Mouse (Mus musculus) brain, embryonic 14.5 days (tissue): ENCODE results near the gene Mnd1. TPM values are rescaled to one million over a fixed set of nuclear protein-coding genes. Genes with fewer than 3 reads are reported as not detected.

ENCODE experiments used
- DNase-seq: peaks from one replicate; pipeline ENCODE4 v3.0.0-alpha.2; 2011; ENCODE audit warnings: low read depth
- CTCF ChIP-seq: fragments of 200-500 bp; IDR thresholded peaks from 2 replicates; pipeline ENCODE4 v1.5.1; 2012; ENCODE audit warnings: inconsistent platforms, mild to moderate bottlenecking, moderate library complexity, borderline replicate concordance; ENCODE audit not compliant: insufficient read depth, insufficient read length; ENCODE audit errors: extremely low read depth
- POLR2A ChIP-seq: fragments of 200-500 bp; IDR thresholded peaks from 2 replicates; pipeline ENCODE4 v1.6.1; 2012; ENCODE audit warnings: mild to moderate bottlenecking, inconsistent platforms, borderline replicate concordance; ENCODE audit not compliant: poor library complexity, insufficient read depth, insufficient read length, severe bottlenecking; ENCODE audit errors: extremely low read depth
- polyA plus RNA-seq: library from polyadenylated mRNA; depleted of rRNA; stranded (reverse); fragments of >200 nt; gene quantifications from 2 replicates; pipeline ENCODE4 v1.2.3, GENCODE M21; 2012

The Mnd1 gene
- polyA plus RNA-seq, 1 experiment = 1.7 TPM

GRCm38 (mm10) chr3:84080074-84080473, 75.5 kb downstream of the Mnd1 start:
- peak; percentile 68 for DNase-seq
- TF ChIP-seq CTCF (no peak), POLR2A (no peak)

GRCm38 (mm10) chr3:84077505-84077904, 78.1 kb downstream of the Mnd1 start:
- TF ChIP-seq POLR2A (no peak), CTCF (no peak)
- DNase-seq = no peak

- no peak for DNase-seq
- TF ChIP-seq POLR2A (no peak), CTCF (no peak)
Measured at GRCm38 (mm10) chr3:84076543-84077332, 78.8 kb downstream of the Mnd1 start.

- no peak for DNase-seq
Measured at GRCm38 (mm10) chr3:84075516-84075915, 80.1 kb downstream of the Mnd1 start.

GRCm38 (mm10) chr3:84074777-84075176, 80.8 kb downstream of the Mnd1 start:
- no peak for TF ChIP-seq CTCF
- TF ChIP-seq POLR2A = no peak
- no peak for DNase-seq

More at GRCm38 (mm10) chr3:84075516-84075915, 80.1 kb downstream of the Mnd1 start:
- TF ChIP-seq POLR2A (no peak), CTCF (no peak)

GRCm38 (mm10) chr3:84071641-84072040, 83.9 kb downstream of the Mnd1 start:
- no peak for DNase-seq
- no peak for TF ChIP-seq CTCF
- no peak for TF ChIP-seq POLR2A

- TF ChIP-seq POLR2A (no peak), CTCF (no peak)
- no peak for DNase-seq
Measured at GRCm38 (mm10) chr3:84070811-84071210, 84.8 kb downstream of the Mnd1 start.

- no peak for DNase-seq
- TF ChIP-seq CTCF (no peak), POLR2A (no peak)
Measured at GRCm38 (mm10) chr3:84068831-84069709, 86.5 kb downstream of the Mnd1 start.

- no peak for DNase-seq
- TF ChIP-seq POLR2A (no peak), CTCF (no peak)
Measured at GRCm38 (mm10) chr3:84065825-84066224, 89.8 kb downstream of the Mnd1 start.

- peak; percentile 17 for DNase-seq
- TF ChIP-seq CTCF (no peak), POLR2A (no peak)
Measured at GRCm38 (mm10) chr3:84063369-84063914, 92.1 kb downstream of the Mnd1 start.

GRCm38 (mm10) chr3:84061523-84062453, 93.8 kb downstream of the Mnd1 start:
- TF ChIP-seq POLR2A (no peak), CTCF (no peak)
- DNase-seq = no peak

GRCm38 (mm10) chr3:84060946-84061345, 94.6 kb downstream of the Mnd1 start:
- no peak for DNase-seq
- TF ChIP-seq POLR2A (no peak), CTCF (no peak)
